Mouse (Mus musculus) adrenal gland, adult 18-20 months (tissue): ENCODE measurements around the gene Smarca5. TPM values are rescaled to one million over a fixed set of nuclear protein-coding genes. Genes with fewer than 3 reads are reported as not detected.

Experiments used
- DNase-seq, 2 experiments: peaks; one replicate each; pipeline ENCODE4 v3.0.0; 2021 to 2022; ENCODE audit warnings: low spot score in 2 of 2
- total RNA-seq, 2 experiments: library from RNA; stranded (reverse); gene quantifications; 1 replicate in 1 of 2; 2 replicates in 1 of 2; pipeline ENCODE4 v1.2.3; 2021

Gene Smarca5
- total RNA-seq, 2 experiments from 2014 or later = 74.5 to 77.2 TPM

GRCm38 (mm10) chr8:80669277-80669901 is 69.9 kb downstream of the Smarca5 start:
- no peak for DNase-seq

GRCm38 (mm10) chr8:80663476-80663875 is 75.8 kb downstream of the Smarca5 start:
- no peak for DNase-seq

DNA sequence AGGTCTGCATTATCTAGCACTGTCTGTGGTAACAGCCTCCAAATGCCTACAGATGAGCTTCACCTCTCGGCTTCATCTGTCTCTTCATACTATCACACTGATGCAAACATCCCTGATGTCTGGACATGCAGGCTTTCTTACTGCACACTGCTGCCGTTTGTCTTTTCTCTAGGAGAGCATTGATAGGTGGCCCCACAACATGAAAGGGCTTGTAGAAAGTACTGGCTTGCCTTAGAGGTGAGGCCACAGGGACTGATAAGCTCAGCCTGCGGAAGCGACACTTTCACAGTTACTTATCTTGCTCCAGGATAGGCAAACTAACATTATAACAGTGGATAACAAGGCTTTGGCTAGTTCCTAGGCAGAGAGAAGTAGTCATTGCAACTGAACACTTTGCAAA is 78.2 kb downstream of the Smarca5 start:
- no peak for DNase-seq

DNA sequence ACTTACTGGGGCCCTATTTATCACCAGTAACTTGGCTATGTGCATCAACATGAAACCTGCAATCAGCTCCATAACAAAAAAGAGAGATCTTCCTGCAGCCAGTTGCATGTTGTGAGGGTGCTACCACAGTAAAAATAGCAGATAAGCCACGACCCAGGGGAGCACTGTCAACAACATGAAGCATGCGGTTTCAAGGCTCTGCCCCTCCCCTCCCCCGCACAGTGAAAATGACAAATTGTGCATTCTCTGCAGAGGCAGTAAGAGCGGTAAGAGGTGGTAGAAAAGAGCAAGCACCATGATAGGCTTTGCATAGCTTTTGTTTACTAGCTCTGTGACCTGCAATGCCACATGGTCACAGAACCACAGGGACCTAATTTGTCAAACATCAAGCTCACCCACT is 81.7 kb downstream of the Smarca5 start:
- no peak for DNase-seq

Other genes with a start within 250 kb of the Smarca5 start
- gene Gypa, start 245.7 kb downstream of the Smarca5 start, total RNA-seq = under 1 TPM in 1 of 2 experiments, not detected in 1; 0.51 TPM
- not detected for gene Frem3, start 128.4 kb downstream of the Smarca5 start, total RNA-seq
- gene Gab1, start 141.0 kb upstream of the Smarca5 start, total RNA-seq = 10 to 100 TPM; 15.8 to 16.0 TPM